8 mouse cellular contexts compared by ENCODE assay signal in the genomic region with DNA sequence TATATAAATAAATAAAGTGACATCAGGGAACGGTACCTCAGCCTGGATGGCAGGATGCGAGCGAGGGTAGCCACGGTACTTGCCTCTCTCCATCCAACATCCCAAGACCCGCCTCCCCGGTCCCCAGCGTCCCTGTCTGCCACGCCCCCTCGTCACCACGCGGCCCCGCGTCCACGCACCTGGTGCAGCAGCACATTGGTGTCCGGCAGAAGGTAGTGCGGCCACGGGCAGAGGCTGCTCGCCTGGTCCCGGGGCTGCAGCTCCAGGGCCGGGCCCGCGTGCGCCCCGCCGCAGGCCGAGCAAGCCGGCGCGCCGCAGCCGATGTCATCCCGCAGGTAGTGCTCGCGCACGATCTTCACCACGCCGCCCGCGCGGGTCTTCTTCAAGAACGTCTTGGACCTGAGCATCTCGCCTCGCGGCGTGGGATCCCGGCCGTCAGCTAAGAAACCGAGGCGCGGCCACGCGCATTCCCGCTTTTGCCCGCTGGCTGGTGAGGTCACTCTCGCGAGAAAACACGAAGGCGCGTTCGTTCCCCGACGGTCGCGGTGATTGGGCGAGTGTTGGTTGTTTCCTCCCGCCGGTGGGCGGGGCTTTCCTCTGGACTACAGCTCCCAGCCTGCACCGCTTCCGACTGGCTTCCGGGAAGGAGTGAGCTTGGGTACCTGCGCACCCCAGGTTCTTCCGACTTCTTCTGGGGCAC. TPM values are rescaled to one million over a fixed set of nuclear protein-coding genes. Genes with fewer than 3 reads are reported as not detected.
DNase-seq lines count a peak whose midpoint lies in the region; ATAC-seq lines count a peak whose summit lies in the region.

A gene (plus strand): TSS at position 158 of the 700 bp plus-strand sequence.
A gene (minus strand): TSS at position 504 of the 700 bp plus-strand sequence.

- peak within 1 kb of the TSS; percentile 37 to 62; a peak in 3 of 4 replicates for H3K27ac ChIP-seq in heart, embryonic 14.5 days (replicated peaks in 1 of 2; ENCODE audit: control insufficient read depth in 1 of 2, insufficient read depth in 1 of 2, low read depth in 2 of 2, low read length in 2 of 2)
- peak within 1 kb of the TSS; percentile 69 for H3K27ac ChIP-seq in liver, embryonic 13.5 days
- peak within 1 kb of the TSS; percentile 72 for H3K27ac ChIP-seq in stomach, embryonic 16.5 days (ENCODE audit: low read length)

- H3K9ac ChIP-seq in heart, embryonic 14.5 days (ENCODE audit: low read length) = peak within 1 kb of the TSS; percentile 89
- H3K9ac ChIP-seq in liver, embryonic 13.5 days = peak within 1 kb of the TSS; percentile 92
- H3K9ac ChIP-seq in stomach, embryonic 16.5 days (ENCODE audit: low read length) = peak within 1 kb of the TSS; percentile 93

- peak within 1 kb of the TSS; percentile 76 for H3K4me2 ChIP-seq in heart, embryonic 14.5 days (ENCODE audit: low read length)
- peak within 1 kb of the TSS; percentile 86 for H3K4me2 ChIP-seq in liver, embryonic 13.5 days
- H3K4me2 ChIP-seq in stomach, embryonic 16.5 days (ENCODE audit: low read depth, low read length) = peak within 1 kb of the TSS; percentile 90

- no peaks in the 10 kb centered on the region for H3K9me3 ChIP-seq in heart, embryonic 14.5 days (ENCODE audit: control insufficient read depth, low read length)
- H3K9me3 ChIP-seq in liver, embryonic 13.5 days (replicated peaks) = no peaks in the 10 kb centered on the region
- H3K9me3 ChIP-seq in stomach, embryonic 16.5 days (replicated peaks; ENCODE audit: control insufficient read depth, low read length) = no peaks in the 10 kb centered on the region

- no peaks in the 10 kb centered on the region for H3K27me3 ChIP-seq in heart, embryonic 14.5 days (ENCODE audit: control insufficient read depth, insufficient read depth, low read length)
- no peaks in the 10 kb centered on the region for H3K27me3 ChIP-seq in liver, embryonic 13.5 days
- no peaks in the 10 kb centered on the region for H3K27me3 ChIP-seq in stomach, embryonic 16.5 days (ENCODE audit: control insufficient read depth, insufficient read depth, low read length)

- peak; percentile 98 for DNase-seq in c-Kit-negative CD71-positive TER-119-positive erythroid progenitor cells, embryonic 14.5 days (ENCODE audit: low read depth, low spot score)
- DNase-seq in fibroblast of lung, adult 2 months (ENCODE audit: low read depth) = peak; percentile 94
- peak; percentile 99 for DNase-seq in kidney, postnatal 14 days
- DNase-seq in liver, embryonic 13.5 days = peak; percentile 98
- peak; percentile 96 for DNase-seq in neural tube, embryonic 10.5 days (ENCODE audit: extremely low spot score, low spot score)

- peak; percentile 98 for ATAC-seq in CD4-positive, CD25-positive, alpha-beta regulatory T cell, adult 4 months
- ATAC-seq in heart, embryonic 14.5 days (ENCODE audit: insufficient number of reproducible peaks, insufficient read depth, low FRiP score, low read depth) = peak; percentile 99
- ATAC-seq in liver, embryonic 13.5 days (ENCODE audit: low read depth) = peak; percentile 99
- peak; percentile 100 for ATAC-seq in stomach, embryonic 16.5 days (ENCODE audit: insufficient read depth, low FRiP score)

- peaks cover 0 to 12% of the 10 kb centered on the region in 2 experiments; a peak in 2 of 4 replicates for H3K4me1 ChIP-seq in heart, embryonic 14.5 days (ENCODE audit: control insufficient read depth in 2 of 2, insufficient read depth in 2 of 2, low read length in 2 of 2)
- H3K4me1 ChIP-seq in liver, embryonic 13.5 days (replicated peaks) = peaks cover 19% of the 10 kb centered on the region
- peaks cover 8% of the 10 kb centered on the region for H3K4me1 ChIP-seq in stomach, embryonic 16.5 days (ENCODE audit: control insufficient read depth, insufficient read depth, low read length)

- H3K4me3 ChIP-seq in heart, embryonic 14.5 days (ENCODE audit: control insufficient read depth in 1 of 2, insufficient read depth in 1 of 2, low read depth in 1 of 2, low read length in 2 of 2) = peak within 1 kb of the TSS; percentile 81 to 91
- H3K4me3 ChIP-seq in liver, embryonic 13.5 days (replicated peaks) = peak within 1 kb of the TSS; percentile 97
- peak within 1 kb of the TSS; percentile 98 for H3K4me3 ChIP-seq in stomach, embryonic 16.5 days (replicated peaks; ENCODE audit: low read length)

- peaks cover 63% of the 10 kb centered on the region for H3K36me3 ChIP-seq in heart, embryonic 14.5 days (ENCODE audit: control insufficient read depth, insufficient read depth, low read length)
- peaks cover 48% of the 10 kb centered on the region for H3K36me3 ChIP-seq in liver, embryonic 13.5 days
- H3K36me3 ChIP-seq in stomach, embryonic 16.5 days (ENCODE audit: control insufficient read depth, insufficient read depth, low read length) = 0 out of 2 replicates have a peak, but pooled peaks cover 5% of the 10 kb centered on the region

- under 1% methylated on average over 71 of the region's 73 CpGs for WGBS in heart, embryonic 14.5 days
- WGBS in liver, embryonic 13.5 days (ENCODE audit: insufficient replicate concordance) = under 1% methylated on average over 73 of the region's 73 CpGs
- WGBS in stomach, embryonic 16.5 days = 1% methylated on average over 73 of the region's 73 CpGs

RNA-seq across cellular contexts. Expression of the first gene that starts in this region (rescaled TPM):
- 10 to 100 TPM; 28.1 to 30.4 TPM for polyA plus RNA-seq in CD4-positive, CD25-positive, alpha-beta regulatory T cell, adult 4 months (2017; shearing (Covaris generic))
- polyA plus RNA-seq in heart, embryonic 14.5 days (2014; fragmentation: Nextera tagmentation; extraction: Ambion mirVana) = 13.9 and 17.0 TPM in 2 replicates
- 7.0 and 8.0 TPM in 2 replicates for polyA plus RNA-seq in liver, embryonic 13.5 days (2015; fragmentation: Nextera tagmentation; extraction: Ambion mirVana)
- 13.7 and 14.8 TPM in 2 replicates for polyA plus RNA-seq in stomach, embryonic 16.5 days (2015; fragmentation: Nextera tagmentation; extraction: Ambion mirVana)

RNA-seq across cellular contexts. Expression of the second gene that starts in this region (rescaled TPM):
- 1 to 10 TPM; 5.7 to 9.4 TPM for polyA plus RNA-seq in CD4-positive, CD25-positive, alpha-beta regulatory T cell, adult 4 months (2017; shearing (Covaris generic))
- polyA plus RNA-seq in heart, embryonic 14.5 days (2014; fragmentation: Nextera tagmentation; extraction: Ambion mirVana) = 23.8 and 27.5 TPM in 2 replicates
- polyA plus RNA-seq in liver, embryonic 13.5 days (2015; fragmentation: Nextera tagmentation; extraction: Ambion mirVana) = 19.0 and 25.0 TPM in 2 replicates
- polyA plus RNA-seq in stomach, embryonic 16.5 days (2015; fragmentation: Nextera tagmentation; extraction: Ambion mirVana) = 22.7 and 24.7 TPM in 2 replicates

Comparison
In these comparisons a context has a peak if more than half of its experiments do, and no peak if none do; other contexts are left out.
1. Peak in every context shown above with its lines: DNase-seq, ATAC-seq, H3K4me3 ChIP-seq and H3K27ac ChIP-seq.